Mouse (Mus musculus): ENCODE measurements around the gene Sema7a.

The Sema7a gene

GRCm38 (mm10) chr9:57939431-57940348 lies at the start of gene Sema7a:
TSS of gene Sema7a (plus strand) at chr9:57940112.
- DNase-seq = peak; percentile 49

- DNase-seq = no peak
These were observed 39.4 kb upstream of the Sema7a start for GRCm38 (mm10) chr9:57900478-57900877.

GRCm38 (mm10) chr9:57901197-57901596 lies 38.7 kb upstream of the Sema7a start:
- DNase-seq = no peak

GRCm38 (mm10) chr9:57901601-57902000 lies 38.3 kb upstream of the Sema7a start:
- no peak for DNase-seq

- no peak for DNase-seq
These were observed 37.8 kb upstream of the Sema7a start for GRCm38 (mm10) chr9:57902132-57902531.

- no peak for DNase-seq
These were observed 36.2 kb upstream of the Sema7a start for GRCm38 (mm10) chr9:57903589-57904249.

GRCm38 (mm10) chr9:57904250-57904644 lies 35.7 kb upstream of the Sema7a start:
- DNase-seq = no peak

- DNase-seq = no peak
These were observed 32.7 kb upstream of the Sema7a start for GRCm38 (mm10) chr9:57907206-57907605.

GRCm38 (mm10) chr9:57910254-57911160 lies 29.4 kb upstream of the Sema7a start, which contains the start of gene Ubl7:
TSS of gene Ubl7 (plus strand) at chr9:57910979.
- peak; percentile 95 for DNase-seq

GRCm38 (mm10) chr9:57912571-57912970 lies 27.3 kb upstream of the Sema7a start:
- DNase-seq = no peak

GRCm38 (mm10) chr9:57921491-57922060 lies 18.3 kb upstream of the Sema7a start:
- DNase-seq = no peak

- DNase-seq = no peak
These were observed 17.5 kb upstream of the Sema7a start for GRCm38 (mm10) chr9:57922381-57922780.

- no peak for DNase-seq
These were observed 16.9 kb upstream of the Sema7a start for GRCm38 (mm10) chr9:57923046-57923445.

GRCm38 (mm10) chr9:57931166-57931767 lies 8.6 kb upstream of the Sema7a start:
- DNase-seq = no peak

GRCm38 (mm10) chr9:57932253-57932652 lies 7.7 kb upstream of the Sema7a start:
- DNase-seq = no peak

- DNase-seq = no peak
These were observed 6.9 kb upstream of the Sema7a start for GRCm38 (mm10) chr9:57932831-57933602.

- DNase-seq = peak; percentile 87
These were observed 4.1 kb upstream of the Sema7a start for GRCm38 (mm10) chr9:57935683-57936437.

- no peak for DNase-seq
These were observed 2.7 kb upstream of the Sema7a start for GRCm38 (mm10) chr9:57937171-57937570.

GRCm38 (mm10) chr9:57937651-57938050 lies 2.3 kb upstream of the Sema7a start:
- DNase-seq = no peak

GRCm38 (mm10) chr9:57938225-57939055 lies 1.5 kb upstream of the Sema7a start:
- no peak for DNase-seq

Data from kidney, adult 9 months (tissue).